Mouse (Mus musculus) limb, embryonic 13.5 days (tissue): ENCODE results near the gene Disp1. TPM values are rescaled to one million over a fixed set of nuclear protein-coding genes. Genes with fewer than 3 reads are reported as not detected.

Experiments
- ATAC-seq: fragments of 200-750 bp; cut with Nextera tagmentation; 2 replicates; pipeline ENCODE4 v1.8.0; 2017; ENCODE audit warnings: low read depth, moderate number of reproducible peaks, moderate TSS enrichment; ENCODE audit not compliant: low FRiP score
- H3K27ac ChIP-seq: fragments of 300-500 bp; sonication (generic); 2 replicates; pipeline ENCODE4 v1.5.1; 2015; ENCODE audit warnings: inconsistent platforms, mild to moderate bottlenecking, moderate library complexity
- H3K27me3 ChIP-seq: fragments of 300-500 bp; sonication (generic); 2 replicates; pipeline ENCODE4 v1.6.1; 2015; ENCODE audit warnings: mild to moderate bottlenecking, inconsistent platforms
- H3K36me3 ChIP-seq: fragments of 300-500 bp; sonication (generic); 2 replicates; pipeline ENCODE4 v1.6.1; 2015; ENCODE audit warnings: inconsistent platforms, mild to moderate bottlenecking, moderate library complexity
- H3K4me1 ChIP-seq: fragments of 300-500 bp; sonication (generic); 2 replicates; pipeline ENCODE4 v1.6.1; 2015; ENCODE audit warnings: inconsistent platforms
- H3K4me2 ChIP-seq: fragments of 300-500 bp; sonication (generic); replicated peaks from 2 replicates; pipeline ENCODE4 v1.6.1; 2015; ENCODE audit warnings: inconsistent platforms, mild to moderate bottlenecking, moderate library complexity
- H3K4me3 ChIP-seq: fragments of 300-500 bp; sonication (generic); 2 replicates; pipeline ENCODE4 v1.5.1; 2015; ENCODE audit warnings: moderate library complexity, mild to moderate bottlenecking, inconsistent platforms
- H3K9ac ChIP-seq: fragments of 300-500 bp; sonication (generic); 2 replicates; pipeline ENCODE4 v1.6.1; 2015; ENCODE audit warnings: mild to moderate bottlenecking, inconsistent platforms
- H3K9me3 ChIP-seq: fragments of 300-500 bp; sonication (generic); 2 replicates; pipeline ENCODE4 v1.6.1; 2016; ENCODE audit warnings: inconsistent platforms
- WGBS: fragments of 180-500 bp; shearing (Covaris S2); methylation state at CpG from one replicate; pipeline ENCODE4 v1.1.7; 2015; 5-methylcytosine and 5-hydroxymethylcytosine counted together
- polyA plus RNA-seq: library from polyadenylated mRNA; unstranded; fragments of >200 nt; fragmentation: Nextera tagmentation; extraction: Ambion mirVana; gene quantifications from 2 replicates; pipeline ENCODE4 v1.2.1, GENCODE M21; 2015

Disp1 gene
- polyA plus RNA-seq, 1 experiment from 2014 or later, result 34.0 TPM

GRCm38 (mm10) chr1:183194151-183194550 lies 27.2 kb downstream of the Disp1 start:
- no peak overlapping the region for H3K9ac ChIP-seq
- peak; percentile 24; the same call in 1 of the 2 replicates for ATAC-seq

GRCm38 (mm10) chr1:183191398-183191797 lies 29.9 kb downstream of the Disp1 start:
- Histone ChIP-seq H3K9me3 (no peaks in the 10 kb centered on the region), H3K36me3 (0 out of 2 replicates have a peak, but pooled peaks cover 4% of the 10 kb centered on the region), H3K4me3 (no peak overlapping the region), H3K27ac (no peak overlapping the region; the same call in 1 of the 2 replicates), H3K4me2 (no peak overlapping the region), H3K27me3 (no peaks in the 10 kb centered on the region), H3K9ac (no peak overlapping the region), H3K4me1 (peaks cover 98% of the 10 kb centered on the region)
- 37% methylated on average over 10 of the region's 10 CpGs for WGBS
- no peak for ATAC-seq

More at GRCm38 (mm10) chr1:183194151-183194550, 27.2 kb downstream of the Disp1 start:
- Histone ChIP-seq H3K27me3 (no peaks in the 10 kb centered on the region), H3K4me1 (peaks cover 84% of the 10 kb centered on the region), H3K4me3 (no peak overlapping the region), H3K4me2 (0 out of 2 replicates have a peak overlapping the region, but pooled peaks have one; percentile 19), H3K27ac (peak overlapping the region; percentile 73), H3K9me3 (no peaks in the 10 kb centered on the region), H3K36me3 (0 out of 2 replicates have a peak, but pooled peaks cover 4% of the 10 kb centered on the region)
- 12% methylated on average over 5 of the region's 5 CpGs for WGBS

GRCm38 (mm10) chr1:183190456-183190855 lies 30.9 kb downstream of the Disp1 start:
- 0 out of 2 replicates have a peak, but pooled peaks cover 4% of the 10 kb centered on the region for H3K36me3 ChIP-seq
- H3K27ac ChIP-seq, result peak overlapping the region; percentile 82
- no peak overlapping the region; the same call in 1 of the 2 replicates for H3K9ac ChIP-seq
- no peaks in the 10 kb centered on the region for H3K27me3 ChIP-seq
- H3K4me2 ChIP-seq, result 0 out of 2 replicates have a peak overlapping the region, but pooled peaks have one; percentile 25
- no peak overlapping the region for H3K4me3 ChIP-seq
- no peak for ATAC-seq
- H3K4me1 ChIP-seq, result peaks cover 90% of the 10 kb centered on the region
- 31% methylated on average over 9 of the region's 9 CpGs for WGBS
- no peaks in the 10 kb centered on the region for H3K9me3 ChIP-seq

- ATAC-seq, result peak; percentile 60
- Histone ChIP-seq H3K9ac (no peak overlapping the region), H3K36me3 (0 out of 2 replicates have a peak, but pooled peaks cover 4% of the 10 kb centered on the region), H3K4me3 (no peak overlapping the region), H3K4me1 (peaks cover 77% of the 10 kb centered on the region), H3K9me3 (no peaks in the 10 kb centered on the region), H3K27ac (peak overlapping the region; percentile 82), H3K4me2 (peak overlapping the region; percentile 36), H3K27me3 (no peaks in the 10 kb centered on the region)
- WGBS, result 10% methylated on average over 10 of the region's 10 CpGs
Measured at GRCm38 (mm10) chr1:183189014-183189662, 32.2 kb downstream of the Disp1 start.

- Histone ChIP-seq H3K4me2 (peak overlapping the region; percentile 36), H3K4me1 (peaks cover 77% of the 10 kb centered on the region), H3K9ac (0 out of 2 replicates have a peak overlapping the region, but pooled peaks have one; percentile 25), H3K27ac (peak overlapping the region; percentile 82), H3K36me3 (0 out of 2 replicates have a peak, but pooled peaks cover 7% of the 10 kb centered on the region), H3K4me3 (no peak overlapping the region), H3K27me3 (no peaks in the 10 kb centered on the region), H3K9me3 (no peaks in the 10 kb centered on the region)
- WGBS, result 24% methylated on average over 20 of the region's 20 CpGs
- peak; percentile 60 for ATAC-seq
Measured at GRCm38 (mm10) chr1:183188115-183189013, 33.0 kb downstream of the Disp1 start.

GRCm38 (mm10) chr1:183185560-183185959 lies 35.8 kb downstream of the Disp1 start:
- H3K27ac ChIP-seq, result no peak overlapping the region
- peaks cover 66% of the 10 kb centered on the region for H3K4me1 ChIP-seq
- no peak for ATAC-seq
- H3K36me3 ChIP-seq, result 0 out of 2 replicates have a peak, but pooled peaks cover 3% of the 10 kb centered on the region
- 85% methylated on average over 6 of the region's 6 CpGs for WGBS
- H3K27me3 ChIP-seq, result no peaks in the 10 kb centered on the region
- H3K4me2 ChIP-seq, result no peak overlapping the region
- no peaks in the 10 kb centered on the region for H3K9me3 ChIP-seq
- H3K4me3 ChIP-seq, result no peak overlapping the region
- no peak overlapping the region for H3K9ac ChIP-seq

GRCm38 (mm10) chr1:183184681-183185080 lies 36.6 kb downstream of the Disp1 start:
- Histone ChIP-seq H3K4me2 (no peak overlapping the region), H3K27ac (no peak overlapping the region), H3K9ac (no peak overlapping the region), H3K9me3 (no peaks in the 10 kb centered on the region), H3K36me3 (0 out of 2 replicates have a peak, but pooled peaks cover 3% of the 10 kb centered on the region), H3K27me3 (no peaks in the 10 kb centered on the region), H3K4me3 (no peak overlapping the region), H3K4me1 (peaks cover 62% of the 10 kb centered on the region)
- WGBS, result 82% methylated on average over 5 of the region's 5 CpGs
- no peak for ATAC-seq

- ATAC-seq, result no peak
- Histone ChIP-seq H3K9me3 (no peaks in the 10 kb centered on the region), H3K36me3 (0 out of 2 replicates have a peak, but pooled peaks cover 3% of the 10 kb centered on the region), H3K27ac (0 out of 2 replicates have a peak overlapping the region, but pooled peaks have one; percentile 10), H3K4me3 (no peak overlapping the region), H3K4me2 (no peak overlapping the region), H3K27me3 (no peaks in the 10 kb centered on the region), H3K9ac (no peak overlapping the region), H3K4me1 (peaks cover 51% of the 10 kb centered on the region)
- 58% methylated on average over 5 of the region's 5 CpGs for WGBS
Measured at GRCm38 (mm10) chr1:183183565-183183964, 37.8 kb downstream of the Disp1 start.

- no peak overlapping the region for H3K4me3 ChIP-seq
- H3K4me2 ChIP-seq, result no peak overlapping the region
- peaks cover 46% of the 10 kb centered on the region for H3K4me1 ChIP-seq
- H3K9me3 ChIP-seq, result no peaks in the 10 kb centered on the region
- H3K27me3 ChIP-seq, result no peaks in the 10 kb centered on the region
- WGBS, result 42% methylated on average over 12 of the region's 12 CpGs
- no peak overlapping the region for H3K27ac ChIP-seq
- 0 out of 2 replicates have a peak, but pooled peaks cover 3% of the 10 kb centered on the region for H3K36me3 ChIP-seq
- ATAC-seq, result no peak
- no peak overlapping the region for H3K9ac ChIP-seq
Measured at GRCm38 (mm10) chr1:183182641-183183414, 38.5 kb downstream of the Disp1 start.

GRCm38 (mm10) chr1:183181030-183181395 lies 40.3 kb downstream of the Disp1 start:
- no peak for ATAC-seq
- peaks cover 40% of the 10 kb centered on the region for H3K4me1 ChIP-seq
- H3K4me2 ChIP-seq, result no peak overlapping the region
- H3K27ac ChIP-seq, result peak overlapping the region; percentile 63; the same call in 1 of the 2 replicates
- 0 out of 2 replicates have a peak, but pooled peaks cover 3% of the 10 kb centered on the region for H3K36me3 ChIP-seq
- no peaks in the 10 kb centered on the region for H3K9me3 ChIP-seq
- no peaks in the 10 kb centered on the region for H3K27me3 ChIP-seq
- no peak overlapping the region for H3K9ac ChIP-seq
- WGBS, result 21% methylated on average over 2 of the region's 2 CpGs
- H3K4me3 ChIP-seq, result no peak overlapping the region

- Histone ChIP-seq H3K4me1 (peaks cover 40% of the 10 kb centered on the region), H3K27me3 (no peaks in the 10 kb centered on the region), H3K9ac (no peak overlapping the region), H3K27ac (peak overlapping the region; percentile 63; the same call in 1 of the 2 replicates), H3K4me2 (no peak overlapping the region), H3K4me3 (no peak overlapping the region), H3K9me3 (no peaks in the 10 kb centered on the region), H3K36me3 (0 out of 2 replicates have a peak, but pooled peaks cover 3% of the 10 kb centered on the region)
- WGBS, result 58% methylated on average over 2 of the region's 2 CpGs
- no peak for ATAC-seq
Measured at GRCm38 (mm10) chr1:183180301-183181029, 40.9 kb downstream of the Disp1 start.
